ENCODE assay signal across 15 mouse cellular contexts in the genomic region with DNA sequence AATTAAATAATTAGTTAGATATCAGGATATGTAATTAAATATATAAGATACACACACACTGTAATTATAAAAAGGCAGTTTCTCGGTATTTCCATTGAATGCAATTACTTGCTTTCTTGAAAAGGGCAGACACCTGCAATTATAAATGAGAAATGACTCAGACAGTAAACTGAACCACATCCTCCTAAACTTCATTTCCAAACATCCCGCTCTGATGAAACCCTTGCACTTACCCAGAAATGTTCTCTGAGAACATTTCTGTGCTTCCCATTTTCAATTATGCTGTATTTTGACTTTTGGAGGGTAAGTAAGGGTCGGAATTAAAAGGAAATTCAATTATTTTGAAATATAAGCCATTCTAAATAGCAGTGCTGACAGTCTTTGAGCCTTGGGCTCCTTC.
"Had no signal": no experiment of that assay in that cellular context is flagged by ENCODE, and none has a peak within 500 bp of the region (broad histone marks: within the 10 kb centered on the region; RNA-seq: fewer than 3 reads in every experiment).

No protein-coding gene starts in this region.

- DNase-seq: liver, postnatal 0 days; lung, adult 2 months; lung, postnatal 14 days; lung, postnatal 36 days; retina, postnatal 1 day; right cerebral cortex, adult 18-20 months; right cerebral cortex, postnatal 25 days; right cerebral cortex, postnatal 4 days; spleen, adult 18-20 months; thymus, adult 2 months; thymus, postnatal 25 days; thymus, postnatal 4 days had no signal

- ATAC-seq: liver, postnatal 0 days; lung, postnatal 0 days; midbrain, embryonic 13.5 days; midbrain, embryonic 15.5 days had no signal
